12 mouse cellular contexts compared by ENCODE assay signal in the genomic region with DNA sequence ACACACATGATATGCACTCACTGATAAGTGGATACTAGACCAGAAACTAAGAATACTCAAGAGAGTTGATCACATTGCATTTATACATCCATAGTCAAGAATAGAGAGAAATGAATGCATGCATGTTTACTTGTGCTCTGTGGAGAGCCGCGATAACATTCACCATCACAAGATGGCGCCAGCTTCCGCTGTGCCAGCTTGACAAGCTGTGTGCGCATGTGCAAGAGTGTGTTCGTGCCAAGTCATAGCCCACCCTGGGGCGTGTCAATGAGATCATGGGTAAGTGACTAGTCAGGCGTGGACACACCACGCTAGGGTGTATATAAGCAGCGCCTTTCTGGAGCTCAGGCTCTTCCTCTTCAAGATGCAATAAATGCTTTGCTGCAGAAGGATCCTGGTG.
A peak's percentile ranks its signal among the peaks of the same experiment; 100 is the strongest.
DNase-seq lines count a peak whose midpoint lies in the region; ATAC-seq and TF ChIP-seq lines count a peak whose summit lies in the region.
"Had no signal": no experiment of that assay in that cellular context is flagged by ENCODE, and none has a peak within 500 bp of the region (broad histone marks: within the 10 kb centered on the region; RNA-seq: fewer than 3 reads in every experiment).

No protein-coding gene starts in this region.

- no peak overlapping the region for H3K4me2 ChIP-seq in kidney, embryonic 16.5 days (replicated peaks; ENCODE audit: low read depth, low read length)
- no peak overlapping the region for H3K4me2 ChIP-seq in CH12.LX (ENCODE audit: insufficient read depth, low read depth, poor library complexity, severe bottlenecking)
- H3K4me2 ChIP-seq: heart, embryonic 15.5 days; limb, embryonic 15.5 days had no signal

- H3K4me1 ChIP-seq in kidney, embryonic 16.5 days (ENCODE audit: insufficient read depth, low read length), result no peaks in the 10 kb centered on the region
- H3K4me1 ChIP-seq in CH12.LX (ENCODE audit: control insufficient read depth in 1 of 2, insufficient read depth in 2 of 2), result peaks cover 0 to 12% of the 10 kb centered on the region in 2 experiments; a peak in 2 of 4 replicates
- H3K4me1 ChIP-seq: heart, embryonic 15.5 days; limb, embryonic 15.5 days had no signal

- in situ Hi-C loops in CH12.LX (cut with MboI; ENCODE audit: low pct_ligation_motif_present, low pct_unique_long_range_greater_than_20kb, low sequenced_read_pairs), result no loop called here

- H3K4me3 ChIP-seq in kidney, embryonic 16.5 days (ENCODE audit: low read length), result no peak overlapping the region
- no peak overlapping the region for H3K4me3 ChIP-seq in CH12.LX (replicated peaks in 1 of 3; ENCODE audit: low read depth in 2 of 3, low read length in 2 of 3, poor library complexity in 1 of 3)
- H3K4me3 ChIP-seq: heart, embryonic 15.5 days; limb, embryonic 15.5 days had no signal

- no peaks in the 10 kb centered on the region for H3K79me2 ChIP-seq in CH12.LX (replicated peaks; ENCODE audit: control insufficient read depth, extremely low read depth, insufficient read depth, poor library complexity, severe bottlenecking)

- no peak for TF ChIP-seq POLR2A in CH12.LX (IDR thresholded peaks at IDR 0.05; ENCODE audit: low read depth, low read length)

- dilution Hi-C loops in CH12.LX (cut with MboI; ENCODE audit: extremely low pct_ligation_motif_present, extremely low pct_unique_long_range_greater_than_20kb, low sequenced_read_pairs), result no loop called here

- no peak overlapping the region for H3K9ac ChIP-seq in kidney, embryonic 16.5 days (replicated peaks; ENCODE audit: low read length)
- no peak overlapping the region for H3K9ac ChIP-seq in CH12.LX (ENCODE audit: insufficient read depth, low read depth)
- H3K9ac ChIP-seq: heart, embryonic 15.5 days; limb, embryonic 15.5 days had no signal

- no peak for TF ChIP-seq EP300 in CH12.LX (IDR thresholded peaks at IDR 0.05; ENCODE audit: low read length)

- TF ChIP-seq CTCF in CH12.LX (conservative IDR thresholded peaks at IDR 0.05 in 1 of 2, IDR thresholded peaks at IDR 0.05 in 1 of 2; ENCODE audit: low read depth in 2 of 2, low read length in 2 of 2), result peak; percentile 49 to 53; a peak in 3 of 4 replicates

- peak; percentile 8 for DNase-seq in kidney, postnatal 10 days
- peak; percentile 25 for DNase-seq in 3T3-L1 (ENCODE audit: low read depth, low spot score)
- DNase-seq in CH12.LX (ENCODE audit: extremely low read depth), result peak; percentile 56
- no peak for DNase-seq in right cerebral cortex, postnatal 10 days (ENCODE audit: low spot score in 2 of 2)
- DNase-seq: cerebellum, adult 9-11 months; gastrocnemius, postnatal 25 days; lung, postnatal 10 days had no signal

- no peaks in the 10 kb centered on the region for H3K9me3 ChIP-seq in kidney, embryonic 16.5 days (ENCODE audit: low read length)
- no peaks in the 10 kb centered on the region for H3K9me3 ChIP-seq in CH12.LX (replicated peaks; ENCODE audit: low read length)
- H3K9me3 ChIP-seq: heart, embryonic 15.5 days; limb, embryonic 15.5 days had no signal

- no peak for ATAC-seq in kidney, embryonic 16.5 days (ENCODE audit: low FRiP score, low TSS enrichment)
- 0 out of 2 replicates have a peak, but pooled peaks have one; percentile 66 for ATAC-seq in common myeloid progenitor, adult 5-6 weeks (replicated peaks; ENCODE audit: low read depth, poor library complexity, severe bottlenecking)
- no peak for ATAC-seq in erythroblast, adult 5-6 weeks (replicated peaks; ENCODE audit: low FRiP score, poor library complexity, severe bottlenecking)

- H3K27me3 ChIP-seq in kidney, embryonic 16.5 days (ENCODE audit: insufficient read depth, low read length), result no peaks in the 10 kb centered on the region
- no peaks in the 10 kb centered on the region for H3K27me3 ChIP-seq in CH12.LX (replicated peaks)
- H3K27me3 ChIP-seq: heart, embryonic 15.5 days; limb, embryonic 15.5 days had no signal

- 70% methylated on average over 10 of the region's 10 CpGs for WGBS in kidney, embryonic 16.5 days

- H3K36me3 ChIP-seq in kidney, embryonic 16.5 days (ENCODE audit: insufficient read depth, low read length), result no peaks in the 10 kb centered on the region
- H3K36me3 ChIP-seq in CH12.LX (replicated peaks in 1 of 2; ENCODE audit: control insufficient read depth in 1 of 2, insufficient read depth in 1 of 2, low read length in 1 of 2), result no peaks in the 10 kb centered on the region
- H3K36me3 ChIP-seq: heart, embryonic 15.5 days; limb, embryonic 15.5 days had no signal

- H3K27ac ChIP-seq in kidney, embryonic 16.5 days (ENCODE audit: low read length), result no peak overlapping the region
- no peak overlapping the region for H3K27ac ChIP-seq in CH12.LX (ENCODE audit: insufficient read depth, low read depth)
- H3K27ac ChIP-seq: heart, embryonic 15.5 days; limb, embryonic 15.5 days had no signal

- peak; percentile 36 for TF ChIP-seq RAD21 in CH12.LX (IDR thresholded peaks at IDR 0.05; ENCODE audit: low read depth, low read length)

TF ChIP-seq in CH12.LX, 34 proteins besides CTCF, POLR2A, EP300 and RAD21:
- TF ChIP-seq SIN3A (IDR thresholded peaks at IDR 0.05; ENCODE audit: low read length), result no peak
- TF ChIP-seq USF2 (conservative IDR thresholded peaks at IDR 0.05; ENCODE audit: low read depth, low read length), result no peak
- TF ChIP-seq GABPA (IDR thresholded peaks at IDR 0.05; ENCODE audit: insufficient replicate concordance, low read depth, low read length), result no peak
- no peak for TF ChIP-seq UBTF (IDR thresholded peaks at IDR 0.05; ENCODE audit: low read depth, low read length)
- TF ChIP-seq HCFC1 (IDR thresholded peaks at IDR 0.05; ENCODE audit: low read depth, low read length), result no peak
- TF ChIP-seq SMC3 (IDR thresholded peaks at IDR 0.05; ENCODE audit: low read depth, low read length), result peak; percentile 20
- TF ChIP-seq NRF1 (IDR thresholded peaks at IDR 0.05; ENCODE audit: low read depth, low read length), result peak; percentile 65
- TF ChIP-seq IRF4 (IDR thresholded peaks at IDR 0.05; ENCODE audit: low read depth, low read length), result no peak
- TF ChIP-seq BHLHE40 (IDR thresholded peaks at IDR 0.05; ENCODE audit: low read depth, low read length), result peak; percentile 51
- no peak for TF ChIP-seq ETS1 (conservative IDR thresholded peaks at IDR 0.05; ENCODE audit: low read depth, low read length)
- TF ChIP-seq MAFK (IDR thresholded peaks at IDR 0.05; ENCODE audit: insufficient replicate concordance, low read length), result no peak

Comparison
In these comparisons a context has a peak if more than half of its experiments do, and no peak if none do; other contexts are left out.
1. DNase-seq: peak in kidney, postnatal 10 days (single experiment), 3T3-L1 (single experiment) and CH12.LX (single experiment); none in right cerebral cortex, postnatal 10 days (0 of 2).